Mouse (Mus musculus): Measurements from ENCODE around the gene Gpr6. TPM values are rescaled to one million over a fixed set of nuclear protein-coding genes. Genes with fewer than 3 reads are reported as not detected.

Gpr6 gene
- polyA plus RNA-seq, 1 experiment from 2014 or later, result not detected

GRCm38 (mm10) chr10:41022226-41022625 is 49.9 kb downstream of the Gpr6 start:
- no peaks in the 10 kb centered on the region for H3K27me3 ChIP-seq (ENCODE audit: control insufficient read depth, insufficient read depth, low read length)
- no peaks in the 10 kb centered on the region for H3K36me3 ChIP-seq (ENCODE audit: control insufficient read depth, insufficient read depth, low read length)
- no peak overlapping the region for H3K4me2 ChIP-seq (replicated peaks; ENCODE audit: low read depth, low read length)
- ATAC-seq (ENCODE audit: insufficient number of reproducible peaks, insufficient read depth, low FRiP score, low read depth), result no peak
- H3K9me3 ChIP-seq (ENCODE audit: control insufficient read depth, low read depth, low read length), result no peaks in the 10 kb centered on the region
- H3K27ac ChIP-seq (ENCODE audit: low read length), result no peak overlapping the region
- H3K4me1 ChIP-seq (ENCODE audit: control insufficient read depth, insufficient read depth, low read length), result no peaks in the 10 kb centered on the region
- no peak overlapping the region for H3K9ac ChIP-seq (replicated peaks; ENCODE audit: low read depth, low read length)
- WGBS, result 93% methylated on average over 4 of the region's 4 CpGs
- H3K4me3 ChIP-seq (ENCODE audit: low read depth, low read length), result no peak overlapping the region

Other genes with a start within 250 kb of the Gpr6 start
- 32.9 and 35.7 TPM in 2 replicates for gene Cdc40, start 189.0 kb downstream of the Gpr6 start, polyA plus RNA-seq (2014; fragmentation: Nextera tagmentation; extraction: Ambion mirVana)
- 17.6 and 18.8 TPM in 2 replicates for gene Wasf1, start 188.8 kb downstream of the Gpr6 start, polyA plus RNA-seq (2014; fragmentation: Nextera tagmentation; extraction: Ambion mirVana)
- 17.0 and 18.7 TPM in 2 replicates for gene Fig4, start 231.0 kb upstream of the Gpr6 start, polyA plus RNA-seq (2014; fragmentation: Nextera tagmentation; extraction: Ambion mirVana)
- gene Ak9, start 231.7 kb upstream of the Gpr6 start, polyA plus RNA-seq (2014; fragmentation: Nextera tagmentation; extraction: Ambion mirVana), result not detected in 2 replicates

Data from stomach, embryonic 14.5 days (tissue).